Mouse (Mus musculus) liver, embryonic 18 days (tissue): ENCODE data around the gene Ttc30a2. TPM values are rescaled to one million over a fixed set of nuclear protein-coding genes. Genes with fewer than 3 reads are reported as not detected.

Experiments used
- polyA plus RNA-seq: library from polyadenylated mRNA; depleted of rRNA; stranded (reverse); fragments of >200 nt; gene quantifications from 2 replicates; pipeline ENCODE4 v1.2.3, GENCODE M21; 2012; rRNA removed

Ttc30a2 gene
- polyA plus RNA-seq, result 0.05 and 0.08 TPM in 2 replicates

GRCm38 (mm10) chr2:75977752-75978368 is at the start of gene Ttc30a2:
Ttc30a2 (minus strand) TSS chr2:75978170.

GRCm38 (mm10) chr2:75981440-75982081 is 3.6 kb upstream of the Ttc30a2 start, which contains the start of gene Ttc30a1:
Ttc30a1 (minus strand) TSS chr2:75981967.

GRCm38 (mm10) chr2:75938117-75939063 is 39.6 kb downstream of the Ttc30a2 start, which contains the start of gene Ttc30b:
Ttc30b (minus strand) TSS chr2:75938585.

Other genes starting within 250 kb of the Ttc30a2 start
- 5.5 and 6.6 TPM in 2 replicates for gene Agps, start 146.0 kb downstream of the Ttc30a2 start, polyA plus RNA-seq
- 0.99 and 1.0 TPM in 2 replicates for gene Ttc30b, start 39.6 kb downstream of the Ttc30a2 start, polyA plus RNA-seq
- gene Ttc30a1, start 3.8 kb upstream of the Ttc30a2 start, polyA plus RNA-seq, result 1.1 and 1.2 TPM in 2 replicates